Mouse (Mus musculus) bone marrow, adult 2 months (tissue): Measurements from ENCODE around the gene Ugt1a5.

Source experiments
- CTCF ChIP-seq: fragments of 200-500 bp; IDR thresholded peaks from 2 replicates; pipeline ENCODE4 v1.5.1; 2011; ENCODE audit warnings: low read length, control low read depth; ENCODE audit not compliant: control insufficient read depth, insufficient read depth
- POLR2A ChIP-seq: fragments of 200-500 bp; IDR thresholded peaks from 2 replicates; pipeline ENCODE4 v1.6.1; 2011; ENCODE audit warnings: low read depth, mild to moderate bottlenecking, control low read depth, low read length, borderline replicate concordance; ENCODE audit not compliant: control insufficient read depth

- TF ChIP-seq CTCF (no peak), POLR2A (no peak)
These were observed 31.6 kb downstream of the Ugt1a5 start for GRCm38 (mm10) chr1:88197443-88197842.
